In the genomic region with DNA sequence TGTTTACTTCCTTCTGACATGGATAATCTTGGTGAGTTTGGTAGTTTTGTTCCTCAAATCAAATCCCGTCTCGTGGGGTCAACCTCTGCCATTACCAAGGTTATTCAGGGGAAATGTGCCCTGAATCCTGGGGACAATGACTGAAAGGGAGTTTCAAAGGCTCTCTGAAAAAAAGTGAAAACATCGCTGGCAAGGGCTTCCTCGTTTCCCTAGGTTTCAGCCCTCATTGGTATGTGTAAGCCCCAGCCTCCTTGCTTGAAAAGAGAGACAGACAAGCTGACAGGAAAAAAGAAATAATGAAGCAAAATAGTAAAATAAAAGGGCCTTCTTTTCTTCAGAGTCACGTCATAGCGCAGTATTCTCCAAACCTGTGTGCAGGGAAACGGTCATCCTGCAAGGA, we compare ENCODE assay signal across 24 mouse cellular contexts. TPM values are rescaled to one million over a fixed set of nuclear protein-coding genes. Genes with fewer than 3 reads are reported as not detected.
DNase-seq lines count a peak whose midpoint lies in the region; ATAC-seq and TF ChIP-seq lines count a peak whose summit lies in the region.
"Had no signal": no experiment of that assay in that cellular context is flagged by ENCODE, and none has a peak within 500 bp of the region (broad histone marks: within the 10 kb centered on the region; RNA-seq: fewer than 3 reads in every experiment).

No protein-coding gene starts in this region.

- no peak overlapping the region for H3K4me2 ChIP-seq in midbrain, embryonic 11.5 days
- no peak overlapping the region for H3K4me2 ChIP-seq in midbrain, embryonic 14.5 days (ENCODE audit: low read length)
- H3K4me2 ChIP-seq: forebrain, embryonic 13.5 days; heart, embryonic 13.5 days had no signal

- no peaks in the 10 kb centered on the region for H3K9me3 ChIP-seq in midbrain, embryonic 11.5 days (ENCODE audit: control insufficient read depth, low read length)
- H3K9me3 ChIP-seq in midbrain, embryonic 14.5 days (ENCODE audit: control insufficient read depth, low read length) = no peaks in the 10 kb centered on the region
- H3K9me3 ChIP-seq: forebrain, embryonic 10.5 days; forebrain, embryonic 13.5 days; heart, embryonic 10.5 days; heart, embryonic 13.5 days had no signal

- H3K27me3 ChIP-seq in midbrain, embryonic 11.5 days (ENCODE audit: control insufficient read depth, insufficient read depth, low read length) = no peaks in the 10 kb centered on the region
- no peaks in the 10 kb centered on the region for H3K27me3 ChIP-seq in midbrain, embryonic 14.5 days (ENCODE audit: control insufficient read depth, insufficient read depth, low read length)
- H3K27me3 ChIP-seq: forebrain, embryonic 13.5 days had no signal

- 59% methylated on average over 7 of the region's 7 CpGs for WGBS in midbrain, embryonic 11.5 days
- WGBS in midbrain, embryonic 14.5 days = 50% methylated on average over 7 of the region's 7 CpGs

- ATAC-seq in midbrain, embryonic 11.5 days (ENCODE audit: low FRiP score) = no peak
- no peak for ATAC-seq in midbrain, embryonic 14.5 days (ENCODE audit: low FRiP score, low TSS enrichment)
- ATAC-seq: activated CD4-positive, CD25-positive, alpha-beta regulatory T cell, adult 4 months; forebrain, embryonic 13.5 days; forebrain, embryonic 16.5 days had no signal

- H3K9ac ChIP-seq in midbrain, embryonic 11.5 days (ENCODE audit: low read length) = no peak overlapping the region
- H3K9ac ChIP-seq in midbrain, embryonic 14.5 days (replicated peaks; ENCODE audit: low read length) = no peak overlapping the region
- H3K9ac ChIP-seq: forebrain, embryonic 13.5 days; heart, embryonic 13.5 days had no signal

- H3K4me3 ChIP-seq in layer of hippocampus, adult 2 months = no peak overlapping the region
- H3K4me3 ChIP-seq in midbrain, embryonic 11.5 days (ENCODE audit: low read depth, low read length) = no peak overlapping the region
- H3K4me3 ChIP-seq in midbrain, embryonic 14.5 days (replicated peaks; ENCODE audit: low read depth, low read length) = no peak overlapping the region
- H3K4me3 ChIP-seq: forebrain, embryonic 10.5 days; forebrain, embryonic 13.5 days; heart, adult 2 months; heart, embryonic 10.5 days; heart, embryonic 13.5 days had no signal

- no peak for TF ChIP-seq CTCF in layer of hippocampus, adult 2 months (conservative IDR thresholded peaks at IDR 0.05)

- no peaks in the 10 kb centered on the region for H3K4me1 ChIP-seq in midbrain, embryonic 11.5 days (ENCODE audit: control insufficient read depth, insufficient read depth, low read length)
- 0 out of 2 replicates have a peak, but pooled peaks cover 2% of the 10 kb centered on the region for H3K4me1 ChIP-seq in midbrain, embryonic 14.5 days (ENCODE audit: control insufficient read depth, insufficient read depth, low read length)
- H3K4me1 ChIP-seq: forebrain, embryonic 13.5 days; heart, embryonic 10.5 days; heart, embryonic 13.5 days had no signal

- peak overlapping the region; percentile 85 for H3K27ac ChIP-seq in layer of hippocampus, adult 2 months
- H3K27ac ChIP-seq in midbrain, embryonic 11.5 days (ENCODE audit: low read depth, low read length) = no peak overlapping the region
- no peak overlapping the region for H3K27ac ChIP-seq in midbrain, embryonic 14.5 days (replicated peaks; ENCODE audit: low read depth, low read length)
- H3K27ac ChIP-seq: forebrain, embryonic 10.5 days; forebrain, embryonic 13.5 days; heart, adult 2 months; heart, embryonic 10.5 days; heart, embryonic 13.5 days had no signal

- no peaks in the 10 kb centered on the region for H3K36me3 ChIP-seq in midbrain, embryonic 11.5 days (ENCODE audit: control insufficient read depth, insufficient read depth, low read length)
- H3K36me3 ChIP-seq in midbrain, embryonic 14.5 days (ENCODE audit: control insufficient read depth, insufficient read depth, low read length) = no peaks in the 10 kb centered on the region
- H3K36me3 ChIP-seq: forebrain, embryonic 10.5 days; heart, embryonic 10.5 days; heart, embryonic 13.5 days had no signal

- peak; percentile 25 for DNase-seq in cerebellum, adult 11-12 months
- DNase-seq in cerebellum, adult 11 months = no peak
- DNase-seq in layer of hippocampus, adult 2 months (ENCODE audit: low spot score in 2 of 2) = no peak
- DNase-seq in layer of hippocampus, postnatal 25 days (ENCODE audit: extremely low spot score in 1 of 2, low spot score in 1 of 2) = no peak
- peak; percentile 81 for DNase-seq in midbrain, embryonic 11.5 days (ENCODE audit: low spot score, missing footprints)
- DNase-seq in midbrain, embryonic 14.5 days = no peak
- no peak for DNase-seq in adrenal gland, adult 2 months
- DNase-seq: adrenal gland, postnatal 10 days; adrenal gland, postnatal 36 days; cerebellum, adult 18-20 months; cerebellum, adult 9-10 months; cerebellum, postnatal 14 days; gastrocnemius, postnatal 10 days; gastrocnemius, postnatal 36 days; heart, adult 2 months; heart, postnatal 14 days; heart, postnatal 4 days had no signal

RNA-seq across cellular contexts. Expression of gene Lgi1, which starts 9.5 kb away (rescaled TPM):
- total RNA-seq in layer of hippocampus, adult 2 months (2021) = 100 to 1,000 TPM; 196 to 209 TPM
- total RNA-seq in layer of hippocampus, postnatal 25 days (2021) = 100 to 1,000 TPM; 181 to 207 TPM
- 2.0 and 2.5 TPM in 2 replicates for polyA plus RNA-seq in midbrain, embryonic 11.5 days (2014; fragmentation: Nextera tagmentation; extraction: Ambion mirVana)
- polyA plus RNA-seq in midbrain, embryonic 14.5 days (2014; fragmentation: Nextera tagmentation; extraction: Ambion mirVana) = 15.0 and 15.1 TPM in 2 replicates
- 1 to 10 TPM in 1 of 2 experiments, under 1 TPM in 1; 0.43 to 1.8 TPM for total RNA-seq in adrenal gland, adult 2 months (2021)
- polyA plus RNA-seq in adrenal gland, adult 2 months (2012; rRNA removed) = 0.09 TPM in 2 replicates
- total RNA-seq: granulocyte monocyte progenitor cell, adult 5-6 weeks had no signal
- polyA plus RNA-seq: activated CD4-positive, CD25-positive, alpha-beta regulatory T cell, adult 4 months; heart, embryonic 13.5 days had no signal

RNA-seq across cellular contexts. Expression of gene Fra10ac1, which starts 49.9 kb away (rescaled TPM):
- total RNA-seq in layer of hippocampus, adult 2 months (2021) = 10 to 100 TPM; 17.8 to 22.4 TPM
- total RNA-seq in layer of hippocampus, postnatal 25 days (2021) = 10 to 100 TPM; 16.3 to 22.6 TPM
- 45.7 and 47.5 TPM in 2 replicates for polyA plus RNA-seq in midbrain, embryonic 11.5 days (2014; fragmentation: Nextera tagmentation; extraction: Ambion mirVana)
- 40.3 and 41.0 TPM in 2 replicates for polyA plus RNA-seq in midbrain, embryonic 14.5 days (2014; fragmentation: Nextera tagmentation; extraction: Ambion mirVana)
- total RNA-seq in adrenal gland, adult 2 months (2021) = 10 to 100 TPM; 11.2 to 16.3 TPM
- 2.6 and 4.5 TPM in 2 replicates for polyA plus RNA-seq in adrenal gland, adult 2 months (2012; rRNA removed)

Comparison
In these comparisons a context has a peak if more than half of its experiments do, and no peak if none do; other contexts are left out.
1. DNase-seq: peak in cerebellum, adult 11-12 months (single experiment) and midbrain, embryonic 11.5 days (single experiment); none in cerebellum, adult 11 months (single experiment), layer of hippocampus, adult 2 months (0 of 2), layer of hippocampus, postnatal 25 days (0 of 2), midbrain, embryonic 14.5 days (single experiment) and adrenal gland, adult 2 months (single experiment).
2. RNA of gene Lgi1, which starts 9.5 kb away (total RNA-seq): 196 to 209 TPM in layer of hippocampus, adult 2 months and 181 to 207 TPM in layer of hippocampus, postnatal 25 days; 0.43 to 1.8 TPM in adrenal gland, adult 2 months; every median in the first group is over 10 times any median in the second.